Mouse (Mus musculus) midbrain, embryonic 15.5 days (tissue): ENCODE data around the gene Zcchc2. TPM values are rescaled to one million over a fixed set of nuclear protein-coding genes. Genes with fewer than 3 reads are reported as not detected.

Source experiments
- ATAC-seq: fragments of 200-750 bp; cut with Nextera tagmentation; replicated peaks from 2 replicates; pipeline ENCODE4 v1.8.0; 2017; ENCODE audit warnings: moderate TSS enrichment
- H3K27ac ChIP-seq: fragments of 300-500 bp; sonication (generic); 2 replicates; pipeline ENCODE4 v1.5.1; 2015; ENCODE audit warnings: mild to moderate bottlenecking, inconsistent platforms
- H3K27me3 ChIP-seq: fragments of 300-500 bp; sonication (generic); replicated peaks from 2 replicates; pipeline ENCODE4 v1.6.1; 2015; ENCODE audit warnings: inconsistent platforms
- H3K36me3 ChIP-seq: fragments of 300-500 bp; sonication (generic); replicated peaks from 2 replicates; pipeline ENCODE4 v1.6.1; 2015; ENCODE audit warnings: inconsistent platforms
- H3K4me1 ChIP-seq: fragments of 300-500 bp; sonication (generic); 2 replicates; pipeline ENCODE4 v1.6.1; 2015; ENCODE audit warnings: inconsistent platforms
- H3K4me2 ChIP-seq: fragments of 300-500 bp; sonication (generic); 2 replicates; pipeline ENCODE4 v1.6.1; 2015; ENCODE audit warnings: inconsistent platforms, mild to moderate bottlenecking, moderate library complexity
- H3K4me3 ChIP-seq: fragments of 300-500 bp; sonication (generic); 2 replicates; pipeline ENCODE4 v1.5.1; 2015; ENCODE audit warnings: mild to moderate bottlenecking, inconsistent platforms
- H3K9ac ChIP-seq: fragments of 300-500 bp; sonication (generic); 2 replicates; pipeline ENCODE4 v1.6.1; 2015; ENCODE audit warnings: mild to moderate bottlenecking, inconsistent platforms
- H3K9me3 ChIP-seq: fragments of 300-500 bp; sonication (generic); 2 replicates; pipeline ENCODE4 v1.6.1; 2016; ENCODE audit warnings: inconsistent platforms
- WGBS: fragments of 180-500 bp; shearing (Covaris S2); methylation state at CpG from one replicate; pipeline ENCODE4 v1.1.7; 2015; ENCODE audit warnings: mixed read lengths; 5-methylcytosine and 5-hydroxymethylcytosine counted together
- polyA plus RNA-seq: library from polyadenylated mRNA; unstranded; fragments of >200 nt; fragmentation: Nextera tagmentation; extraction: Ambion mirVana; gene quantifications from 2 replicates; pipeline ENCODE4 v1.2.1, GENCODE M21; 2015

Gene Zcchc2
- polyA plus RNA-seq, 1 experiment from 2014 or later, result 2.7 TPM

GRCm38 (mm10) chr1:106049036-106049435 is 58.8 kb downstream of the Zcchc2 start:
- no peak overlapping the region for H3K27ac ChIP-seq
- H3K36me3 ChIP-seq, result no peaks in the 10 kb centered on the region
- H3K27me3 ChIP-seq, result no peaks in the 10 kb centered on the region
- no peak overlapping the region for H3K9ac ChIP-seq
- no peak overlapping the region for H3K4me3 ChIP-seq
- no peaks in the 10 kb centered on the region for H3K9me3 ChIP-seq
- H3K4me2 ChIP-seq, result no peak overlapping the region
- ATAC-seq, result no peak
- no peaks in the 10 kb centered on the region for H3K4me1 ChIP-seq
- 94% methylated on average over 6 of the region's 6 CpGs for WGBS

DNA sequence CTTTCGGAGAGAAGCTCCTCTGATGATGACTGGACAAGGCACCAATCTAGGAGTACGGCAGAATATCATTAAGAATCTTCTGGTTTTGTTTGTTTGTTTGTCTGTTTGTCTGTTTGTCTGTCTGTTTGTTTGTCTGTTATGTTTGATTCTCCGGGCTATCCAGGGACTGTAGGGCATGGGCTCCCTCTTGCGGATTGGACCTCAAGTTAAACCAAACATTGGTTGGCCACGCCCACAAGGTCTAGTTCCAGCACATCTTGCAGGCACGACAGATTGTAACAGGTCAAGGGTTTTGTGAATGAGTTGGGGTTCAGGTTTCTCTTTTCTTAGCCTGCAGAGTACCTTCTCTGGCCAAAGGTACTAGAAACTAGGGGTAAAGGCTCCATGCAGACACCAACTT is 64.8 kb downstream of the Zcchc2 start:
- Histone ChIP-seq H3K4me1 (no peaks in the 10 kb centered on the region), H3K27me3 (no peaks in the 10 kb centered on the region), H3K4me2 (no peak overlapping the region), H3K36me3 (no peaks in the 10 kb centered on the region), H3K9me3 (no peaks in the 10 kb centered on the region), H3K9ac (no peak overlapping the region), H3K4me3 (no peak overlapping the region), H3K27ac (no peak overlapping the region)
- ATAC-seq, result no peak
- 78% methylated on average over 6 of the region's 6 CpGs for WGBS

DNA sequence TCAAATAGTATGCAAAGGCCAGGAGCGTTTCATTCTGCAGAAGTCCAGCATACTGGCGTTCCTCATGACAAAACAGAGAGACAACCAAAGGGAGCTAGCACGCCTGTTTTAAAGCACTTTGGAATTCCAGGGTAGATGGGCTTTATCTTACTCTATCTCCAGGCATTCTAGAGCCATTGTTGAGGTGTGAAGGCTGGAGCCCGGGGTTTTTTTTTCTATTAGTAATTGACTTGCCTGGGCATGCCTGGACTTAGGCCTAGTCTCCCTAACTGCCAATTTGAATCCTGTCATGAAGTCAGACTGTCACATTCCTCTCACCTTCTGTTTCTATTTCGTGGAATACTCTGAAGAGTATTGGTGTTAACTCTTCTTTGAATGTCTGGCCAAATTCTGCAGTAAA is 68.1 kb downstream of the Zcchc2 start:
- no peak overlapping the region for H3K27ac ChIP-seq
- no peaks in the 10 kb centered on the region for H3K36me3 ChIP-seq
- 75% methylated on average over 5 of the region's 5 CpGs for WGBS
- no peak overlapping the region for H3K4me3 ChIP-seq
- H3K4me2 ChIP-seq, result no peak overlapping the region
- no peaks in the 10 kb centered on the region for H3K27me3 ChIP-seq
- no peak for ATAC-seq
- no peaks in the 10 kb centered on the region for H3K9me3 ChIP-seq
- no peaks in the 10 kb centered on the region for H3K4me1 ChIP-seq
- no peak overlapping the region for H3K9ac ChIP-seq

- no peak overlapping the region for H3K4me2 ChIP-seq
These were observed 69.5 kb downstream of the Zcchc2 start for GRCm38 (mm10) chr1:106059516-106060277.

DNA sequence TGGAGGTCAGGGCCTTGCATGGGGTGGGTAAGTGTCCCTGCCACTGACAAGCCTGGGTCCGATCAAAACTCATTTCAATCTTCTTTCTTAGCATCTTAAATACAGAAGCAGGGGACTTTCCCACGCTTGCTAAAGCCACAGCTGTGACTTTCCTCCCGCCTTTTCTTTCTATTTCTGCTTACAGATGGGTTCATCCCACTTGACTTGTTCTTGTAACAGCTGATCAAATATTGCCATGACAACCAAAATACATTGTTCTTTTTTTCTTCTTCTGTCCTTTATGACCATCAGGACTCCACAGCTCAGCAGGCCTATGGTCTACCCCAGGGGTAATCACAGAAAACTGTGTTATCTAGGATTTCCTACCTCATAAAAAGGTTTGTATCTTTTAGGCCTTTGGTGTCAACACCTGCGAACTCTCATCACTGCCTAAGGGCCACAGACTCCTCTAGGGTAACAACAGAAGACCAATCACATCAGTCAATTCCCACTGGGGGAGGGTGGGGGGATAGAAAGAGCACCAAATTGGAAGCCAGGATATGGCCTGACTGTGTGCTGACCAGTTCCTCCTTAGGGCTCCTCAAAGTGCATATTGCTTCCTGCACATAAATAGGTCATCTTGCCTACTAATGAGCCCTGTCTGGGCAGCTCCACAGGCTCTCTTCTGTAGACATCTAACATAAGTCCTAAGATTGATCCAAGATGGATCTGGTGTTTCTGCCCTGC is 71.1 kb downstream of the Zcchc2 start:
- Histone ChIP-seq H3K4me1 (0 out of 2 replicates have a peak, but pooled peaks cover 2% of the 10 kb centered on the region), H3K9me3 (no peaks in the 10 kb centered on the region), H3K27me3 (no peaks in the 10 kb centered on the region), H3K36me3 (no peaks in the 10 kb centered on the region), H3K4me3 (no peak overlapping the region), H3K27ac (no peak overlapping the region), H3K4me2 (no peak overlapping the region), H3K9ac (no peak overlapping the region)
- ATAC-seq, result peak; percentile 41; the same call in 1 of the 2 replicates
- WGBS, result 58% methylated on average over 4 of the region's 4 CpGs

More at GRCm38 (mm10) chr1:106059516-106060277, 69.5 kb downstream of the Zcchc2 start:
- Histone ChIP-seq H3K9me3 (no peaks in the 10 kb centered on the region), H3K27ac (no peak overlapping the region), H3K27me3 (no peaks in the 10 kb centered on the region), H3K4me3 (no peak overlapping the region), H3K36me3 (no peaks in the 10 kb centered on the region), H3K9ac (no peak overlapping the region), H3K4me1 (no peaks in the 10 kb centered on the region)
- WGBS, result 93% methylated on average over 4 of the region's 4 CpGs
- no peak for ATAC-seq

GRCm38 (mm10) chr1:106062891-106063590 is 72.8 kb downstream of the Zcchc2 start:
- H3K4me3 ChIP-seq, result no peak overlapping the region
- no peak overlapping the region for H3K9ac ChIP-seq
- H3K4me2 ChIP-seq, result no peak overlapping the region
- H3K36me3 ChIP-seq, result no peaks in the 10 kb centered on the region
- ATAC-seq, result no peak
- H3K27me3 ChIP-seq, result no peaks in the 10 kb centered on the region
- 0 out of 2 replicates have a peak, but pooled peaks cover 2% of the 10 kb centered on the region for H3K4me1 ChIP-seq
- no peaks in the 10 kb centered on the region for H3K9me3 ChIP-seq
- H3K27ac ChIP-seq, result no peak overlapping the region
- 88% methylated on average over 9 of the region's 9 CpGs for WGBS

DNA sequence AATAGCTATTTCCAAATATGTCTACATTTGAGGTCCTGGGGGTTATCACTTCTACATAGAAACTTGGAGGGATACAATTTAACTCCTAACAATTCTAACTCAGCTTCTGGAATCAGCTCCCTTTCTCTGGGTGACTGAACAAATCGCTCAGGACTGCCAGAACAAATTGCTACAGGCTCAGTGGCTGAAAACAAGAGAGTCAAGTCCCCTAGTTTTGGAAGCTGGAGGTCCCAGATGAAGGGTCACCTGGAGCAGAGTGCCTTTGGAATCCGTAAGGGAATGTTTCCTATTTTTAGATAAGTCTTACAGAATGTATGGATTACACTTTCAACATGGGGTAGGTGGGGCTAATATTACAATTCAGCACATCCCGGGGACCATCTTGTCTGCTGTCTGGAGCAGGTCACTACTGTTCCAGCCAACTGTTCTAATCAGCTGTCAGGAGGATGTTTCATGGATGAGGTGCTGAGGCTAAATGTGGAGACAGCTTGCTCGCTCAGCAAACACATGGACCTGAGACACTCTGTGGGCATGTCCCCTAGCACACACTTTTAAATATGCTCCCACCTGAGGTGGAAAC is 73.5 kb downstream of the Zcchc2 start:
- Histone ChIP-seq H3K4me1 (0 out of 2 replicates have a peak, but pooled peaks cover 2% of the 10 kb centered on the region), H3K4me3 (no peak overlapping the region), H3K9ac (no peak overlapping the region), H3K4me2 (no peak overlapping the region), H3K9me3 (no peaks in the 10 kb centered on the region), H3K27me3 (no peaks in the 10 kb centered on the region), H3K36me3 (no peaks in the 10 kb centered on the region), H3K27ac (no peak overlapping the region)
- 83% methylated on average over 4 of the region's 4 CpGs for WGBS
- no peak for ATAC-seq

DNA sequence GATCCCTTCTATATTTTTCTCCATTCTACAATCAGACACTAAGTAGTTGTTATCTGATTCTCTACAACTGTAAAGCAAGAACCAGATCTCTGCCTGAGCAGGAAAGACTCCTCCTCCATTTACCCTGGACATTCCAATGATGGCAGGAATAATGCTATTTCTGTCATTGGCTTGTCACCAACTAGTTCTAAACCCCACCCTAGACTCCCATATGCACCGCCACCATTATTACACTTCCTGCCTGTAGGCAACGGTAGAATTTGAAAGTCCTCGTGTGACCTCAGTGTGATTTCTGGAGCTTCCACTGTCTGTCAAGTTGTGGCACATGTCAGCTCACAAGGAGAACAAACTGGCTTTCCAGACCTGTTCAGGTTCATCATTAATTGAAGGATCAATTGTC is 74.1 kb downstream of the Zcchc2 start:
- 0 out of 2 replicates have a peak, but pooled peaks have one; percentile 22 for ATAC-seq
- Histone ChIP-seq H3K4me3 (no peak overlapping the region), H3K27ac (no peak overlapping the region), H3K36me3 (no peaks in the 10 kb centered on the region), H3K9ac (no peak overlapping the region), H3K27me3 (no peaks in the 10 kb centered on the region), H3K9me3 (no peaks in the 10 kb centered on the region), H3K4me1 (0 out of 2 replicates have a peak, but pooled peaks cover 2% of the 10 kb centered on the region), H3K4me2 (no peak overlapping the region)
- 67% methylated on average over 3 of the region's 3 CpGs for WGBS

- 81% methylated on average over 2 of the region's 2 CpGs for WGBS
- Histone ChIP-seq H3K36me3 (no peaks in the 10 kb centered on the region), H3K4me3 (no peak overlapping the region), H3K4me2 (no peak overlapping the region), H3K27me3 (no peaks in the 10 kb centered on the region), H3K9ac (no peak overlapping the region), H3K9me3 (no peaks in the 10 kb centered on the region), H3K27ac (no peak overlapping the region), H3K4me1 (0 out of 2 replicates have a peak, but pooled peaks cover 2% of the 10 kb centered on the region)
- no peak for ATAC-seq
These were observed 74.5 kb downstream of the Zcchc2 start for GRCm38 (mm10) chr1:106064711-106065110.

DNA sequence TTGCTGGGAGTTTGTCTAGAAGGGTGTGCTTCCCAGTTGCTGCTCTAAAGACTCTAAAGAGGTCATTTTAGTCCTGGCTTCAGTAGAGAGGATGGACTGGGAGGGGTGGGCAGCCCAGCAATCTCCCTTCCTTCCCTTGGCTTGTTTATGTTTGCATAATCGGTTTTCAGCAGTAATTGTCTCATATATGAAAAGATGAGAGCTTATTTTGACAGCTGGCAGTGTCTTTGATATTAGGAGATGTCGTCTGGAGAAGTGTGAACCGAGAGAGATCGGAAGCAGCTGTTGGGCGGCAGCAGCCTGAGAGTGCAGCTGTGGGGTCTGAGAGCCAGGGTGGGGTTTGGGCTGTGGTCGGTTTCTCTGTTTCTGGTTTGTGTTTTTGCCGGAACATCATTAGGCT is 75.5 kb downstream of the Zcchc2 start:
- no peak overlapping the region for H3K27ac ChIP-seq

DNA sequence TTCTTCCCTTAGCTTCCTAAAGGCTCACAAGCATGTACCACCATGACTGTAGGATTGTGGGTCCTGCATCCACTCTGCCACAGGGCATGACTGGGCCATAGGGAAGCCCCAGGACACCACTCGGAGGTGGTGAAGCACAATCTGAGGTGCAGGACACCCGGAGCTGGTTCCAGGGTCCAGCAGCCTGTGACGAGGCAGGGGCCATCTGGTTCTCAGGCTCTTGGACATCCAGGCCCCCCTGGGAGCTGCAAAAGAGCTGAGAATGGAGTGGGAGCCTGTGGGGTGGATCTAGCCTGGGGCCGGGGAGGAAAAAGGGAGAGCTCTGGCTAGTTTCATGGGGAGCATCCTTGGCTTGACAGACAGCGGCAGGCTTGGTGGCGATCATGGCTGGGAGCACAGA is 77.1 kb downstream of the Zcchc2 start:
- 89% methylated on average over 6 of the region's 6 CpGs for WGBS
- no peak overlapping the region for H3K9ac ChIP-seq

More for the DNA sequence above, 75.5 kb downstream of the Zcchc2 start:
- WGBS, result 43% methylated on average over 7 of the region's 7 CpGs
- Histone ChIP-seq H3K4me1 (0 out of 2 replicates have a peak, but pooled peaks cover 2% of the 10 kb centered on the region), H3K4me2 (no peak overlapping the region), H3K36me3 (no peaks in the 10 kb centered on the region), H3K9ac (no peak overlapping the region), H3K9me3 (no peaks in the 10 kb centered on the region), H3K27me3 (no peaks in the 10 kb centered on the region), H3K4me3 (no peak overlapping the region)
- no peak for ATAC-seq

More for the DNA sequence above, 77.1 kb downstream of the Zcchc2 start:
- ATAC-seq, result no peak
- Histone ChIP-seq H3K27me3 (no peaks in the 10 kb centered on the region), H3K9me3 (no peaks in the 10 kb centered on the region), H3K27ac (no peak overlapping the region), H3K36me3 (no peaks in the 10 kb centered on the region), H3K4me1 (peaks cover 14% of the 10 kb centered on the region), H3K4me2 (no peak overlapping the region), H3K4me3 (no peak overlapping the region)
